Mouse (Mus musculus) cerebellum, adult (tissue): Measurements from ENCODE around the gene BC051665.
A peak's percentile ranks its signal among the peaks of the same experiment; 100 is the strongest.

Experiments used
- ATAC-seq: cut with Nextera tagmentation; 2 replicates; pipeline ENCODE4 v1.9.2; 2017; ENCODE audit warnings: mild to moderate bottlenecking, moderate library complexity, mixed read lengths; ENCODE audit not compliant: insufficient number of reproducible peaks, low FRiP score, low TSS enrichment

BC051665 gene

DNA sequence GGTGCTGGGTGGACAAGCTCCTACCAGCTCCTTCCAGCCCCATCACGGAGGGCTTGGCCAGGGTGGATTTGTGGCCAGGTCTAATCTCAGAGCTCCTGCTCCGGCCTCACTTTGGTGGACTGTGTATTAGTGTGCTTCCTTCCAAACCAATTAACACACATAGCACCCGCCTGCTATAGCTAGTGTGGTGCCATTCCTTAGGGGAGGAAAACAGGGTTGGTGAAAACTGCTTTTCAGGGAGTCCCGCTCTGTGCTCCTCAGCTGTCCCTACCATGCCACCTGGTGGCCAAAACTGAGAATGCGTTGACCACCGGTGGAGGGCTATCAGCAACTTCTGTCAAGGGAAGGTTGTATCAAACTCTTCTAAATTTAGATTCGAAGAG is 42.1 kb downstream of the BC051665 start:
- ATAC-seq = no peak; the same call in 1 of the 2 replicates

DNA sequence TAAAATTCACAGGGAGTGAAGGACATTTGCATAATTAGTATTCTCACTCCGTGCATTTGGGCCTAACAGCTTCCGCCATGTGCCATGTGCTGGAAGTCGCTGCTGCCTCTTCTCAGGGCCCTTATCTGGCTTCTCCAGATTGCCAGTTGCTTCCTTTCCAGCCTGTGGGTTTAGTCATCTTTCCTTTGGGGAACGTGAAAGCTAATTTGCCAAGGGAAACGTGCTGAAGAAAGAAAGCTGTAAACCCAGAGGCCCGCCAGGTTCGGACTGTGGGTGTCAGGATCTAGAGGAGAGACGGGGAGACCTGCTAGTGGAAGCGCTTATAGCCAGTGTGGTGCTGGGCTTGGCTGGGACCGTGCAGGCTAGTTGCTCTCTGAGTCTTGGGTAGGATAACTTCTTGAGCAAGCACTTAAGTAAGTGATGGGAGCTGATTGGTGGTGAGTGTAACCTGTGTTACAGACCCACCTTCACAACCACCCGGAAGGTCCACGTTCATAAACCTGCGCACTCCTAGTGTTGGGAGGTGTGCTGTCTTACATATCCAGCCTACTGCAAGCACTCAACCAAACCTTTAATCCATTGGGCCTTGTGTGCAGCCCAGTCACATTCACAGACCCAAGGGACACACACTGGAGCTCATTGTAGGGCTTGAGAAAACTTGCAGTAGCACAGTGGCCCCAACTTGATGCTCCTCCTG is 42.6 kb downstream of the BC051665 start:
- no peak for ATAC-seq

DNA sequence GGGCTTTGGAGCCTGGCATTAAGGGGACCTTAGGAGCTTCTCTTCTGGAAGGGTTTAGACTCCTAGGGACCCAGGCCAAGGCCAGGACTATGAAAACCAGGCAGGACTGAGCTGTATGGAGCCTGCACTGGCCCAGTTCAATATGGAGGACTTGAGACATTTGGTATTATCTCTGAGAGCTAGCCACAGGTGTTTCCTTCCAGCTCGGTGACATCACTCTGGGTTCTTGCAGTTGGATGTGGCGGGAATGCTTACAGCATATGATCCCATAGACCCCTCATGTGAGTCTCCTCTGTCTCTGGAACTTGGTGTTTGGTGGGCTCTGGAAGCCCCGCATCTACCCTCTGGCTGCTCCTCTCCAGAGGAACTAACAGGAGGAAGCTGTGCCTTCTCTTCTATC is 43.6 kb downstream of the BC051665 start:
- no peak for ATAC-seq

GRCm38 (mm10) chr13:60740248-60740647 is 45.9 kb downstream of the BC051665 start:
- no peak for ATAC-seq

DNA sequence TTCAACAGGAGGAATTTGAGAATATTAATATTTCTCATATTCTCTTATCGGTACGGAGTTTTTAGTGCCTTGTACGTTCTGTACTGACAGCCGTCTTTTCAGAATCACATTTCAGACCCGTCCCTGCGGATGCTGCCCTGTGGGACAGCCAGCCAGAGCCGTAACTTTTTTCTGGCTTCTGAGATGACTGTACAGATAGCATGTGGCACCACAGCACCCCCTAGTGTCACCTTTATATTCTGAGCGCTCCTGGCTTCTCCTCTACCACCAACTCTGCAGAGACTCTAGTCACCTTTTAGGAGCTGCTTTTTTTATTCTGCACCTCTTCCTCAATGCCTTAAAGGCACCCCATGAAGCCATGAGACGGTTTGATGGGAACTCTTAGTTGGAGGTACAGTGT is 47.7 kb downstream of the BC051665 start:
- peak; percentile 71; the same call in 1 of the 2 replicates for ATAC-seq

DNA sequence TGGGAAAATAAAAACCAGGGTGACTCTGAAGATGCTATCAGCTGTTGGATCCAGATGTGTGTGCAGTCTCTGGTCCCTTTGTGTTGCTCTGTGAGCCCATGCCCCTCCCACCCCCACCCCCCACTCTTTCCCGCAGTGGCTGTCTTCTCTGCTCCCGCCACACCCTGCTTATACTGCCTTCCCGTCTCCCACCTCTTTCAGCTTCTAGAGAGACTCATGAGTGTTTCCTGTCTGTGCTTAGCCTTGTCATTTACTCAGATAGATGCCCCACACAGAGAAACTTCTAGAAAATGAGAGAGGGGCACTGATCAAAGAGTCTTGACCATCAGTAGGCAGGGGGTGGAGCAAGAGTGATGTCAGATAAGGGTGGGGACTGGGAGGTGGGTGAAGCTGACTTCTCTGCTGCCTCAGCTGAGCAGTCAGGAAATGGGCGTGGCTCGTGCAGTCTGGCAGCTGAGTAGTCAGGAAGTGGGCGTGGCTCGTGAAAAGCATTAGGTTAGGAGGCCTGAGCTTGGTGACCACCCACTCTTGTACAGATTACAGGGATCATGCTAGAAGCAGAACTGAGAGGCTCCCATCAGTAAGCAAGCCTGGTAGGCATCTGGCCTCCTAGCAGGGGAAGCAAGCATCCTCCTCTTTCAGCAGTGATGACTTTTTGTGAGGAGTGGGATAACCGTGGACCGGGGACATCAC is 48.4 kb downstream of the BC051665 start:
- no peak for ATAC-seq

GRCm38 (mm10) chr13:60736421-60737105 is 49.6 kb downstream of the BC051665 start:
- ATAC-seq = no peak

- no peak for ATAC-seq
These were observed 50.9 kb downstream of the BC051665 start for GRCm38 (mm10) chr13:60735306-60735705.
